Mouse (Mus musculus) liver, embryonic 11.5 days (tissue): ENCODE results near the gene Tmem132c. TPM values are rescaled to one million over a fixed set of nuclear protein-coding genes. Genes with fewer than 3 reads are reported as not detected.

Experiments
- ATAC-seq: fragments of 200-750 bp; cut with Nextera tagmentation; replicated peaks from 2 replicates; pipeline ENCODE4 v1.8.0; 2017; ENCODE audit warnings: moderate number of reproducible peaks, mild to moderate bottlenecking, moderate TSS enrichment, moderate library complexity; ENCODE audit not compliant: low FRiP score
- DNase-seq: peaks from one replicate; pipeline ENCODE4 v3.0.0-alpha.2; 2017; ENCODE audit warnings: low spot score
- H3K27ac ChIP-seq: fragments of 300-500 bp; sonication (generic); 2 replicates; pipeline ENCODE4 v1.5.1; 2014; ENCODE audit warnings: mild to moderate bottlenecking, low read depth, low read length, control low read depth
- H3K27me3 ChIP-seq: fragments of 300-500 bp; sonication (generic); replicated peaks from 2 replicates; pipeline ENCODE4 v1.6.1; 2014; ENCODE audit warnings: low read length, mixed read lengths; ENCODE audit not compliant: control insufficient read depth, insufficient read depth
- H3K36me3 ChIP-seq: fragments of 300-500 bp; sonication (generic); 2 replicates; pipeline ENCODE4 v1.6.1; 2014; ENCODE audit warnings: mild to moderate bottlenecking, low read length, moderate library complexity, mixed read lengths; ENCODE audit not compliant: control insufficient read depth, insufficient read depth
- H3K4me1 ChIP-seq: fragments of 300-500 bp; sonication (generic); replicated peaks from 2 replicates; pipeline ENCODE4 v1.6.1; 2014; ENCODE audit warnings: low read length, mixed read lengths; ENCODE audit not compliant: control insufficient read depth, insufficient read depth
- H3K4me2 ChIP-seq: fragments of 300-500 bp; sonication (generic); 2 replicates; pipeline ENCODE4 v1.6.1; 2014; ENCODE audit warnings: mild to moderate bottlenecking, control low read depth, moderate library complexity
- H3K4me3 ChIP-seq: fragments of 300-500 bp; sonication (generic); 2 replicates; pipeline ENCODE4 v1.5.1; 2014; ENCODE audit warnings: low read depth, low read length, control low read depth
- H3K9ac ChIP-seq: fragments of 300-500 bp; sonication (generic); 2 replicates; pipeline ENCODE4 v1.6.1; 2014; ENCODE audit warnings: low read depth, low read length, control low read depth
- H3K9me3 ChIP-seq: fragments of 300-500 bp; sonication (generic); 2 replicates; pipeline ENCODE4 v1.6.1; 2016; ENCODE audit warnings: low read length, inconsistent platforms, mixed read lengths; ENCODE audit not compliant: control insufficient read depth
- WGBS: fragments of 180-500 bp; shearing (Covaris S2); extraction: QIAGEN DNeasy Blood & Tissue Kit; methylation state at CpG from one replicate; pipeline ENCODE4 v1.1.7; 2014; 5-methylcytosine and 5-hydroxymethylcytosine counted together
- polyA plus RNA-seq: library from polyadenylated mRNA; unstranded; fragments of >200 nt; fragmentation: Nextera tagmentation; extraction: Ambion mirVana; gene quantifications from 2 replicates; pipeline ENCODE4 v1.2.1, GENCODE M21; 2014

Tmem132c gene
- polyA plus RNA-seq, 1 experiment from 2014 or later, result 2.8 TPM

GRCm38 (mm10) chr5:127305719-127306118, 64.1 kb downstream of the Tmem132c start:
- Histone ChIP-seq H3K4me1 (no peaks in the 10 kb centered on the region), H3K36me3 (no peaks in the 10 kb centered on the region), H3K4me2 (no peak overlapping the region), H3K27ac (no peak overlapping the region), H3K9me3 (no peaks in the 10 kb centered on the region), H3K27me3 (no peaks in the 10 kb centered on the region), H3K4me3 (no peak overlapping the region), H3K9ac (no peak overlapping the region)
- ATAC-seq (no peak), DNase-seq (no peak)
- WGBS, result 41% methylated on average over 5 of the region's 5 CpGs

GRCm38 (mm10) chr5:127306726-127307125, 65.1 kb downstream of the Tmem132c start:
- no peak overlapping the region for H3K9ac ChIP-seq
- H3K4me2 ChIP-seq, result no peak overlapping the region
- WGBS, result 19% methylated on average over 1 of the region's 1 CpGs
- ATAC-seq, result no peak
- no peak overlapping the region for H3K27ac ChIP-seq
- no peaks in the 10 kb centered on the region for H3K9me3 ChIP-seq
- H3K27me3 ChIP-seq, result no peaks in the 10 kb centered on the region
- H3K4me3 ChIP-seq, result no peak overlapping the region
- no peak for DNase-seq
- H3K36me3 ChIP-seq, result no peaks in the 10 kb centered on the region
- H3K4me1 ChIP-seq, result no peaks in the 10 kb centered on the region

- H3K9me3 ChIP-seq, result no peaks in the 10 kb centered on the region
- WGBS, result 37% methylated on average over 14 of the region's 14 CpGs
- no peak overlapping the region for H3K4me3 ChIP-seq
- H3K9ac ChIP-seq, result no peak overlapping the region
- H3K4me2 ChIP-seq, result no peak overlapping the region
- DNase-seq (no peak), ATAC-seq (no peak)
- H3K27ac ChIP-seq, result no peak overlapping the region
- no peaks in the 10 kb centered on the region for H3K4me1 ChIP-seq
- no peaks in the 10 kb centered on the region for H3K36me3 ChIP-seq
- H3K27me3 ChIP-seq, result no peaks in the 10 kb centered on the region
Measured at GRCm38 (mm10) chr5:127310318-127311004, 68.9 kb downstream of the Tmem132c start.

GRCm38 (mm10) chr5:127311005-127311331, 69.4 kb downstream of the Tmem132c start:
- Histone ChIP-seq H3K4me3 (no peak overlapping the region), H3K27ac (no peak overlapping the region), H3K4me2 (no peak overlapping the region), H3K27me3 (no peaks in the 10 kb centered on the region), H3K4me1 (no peaks in the 10 kb centered on the region), H3K36me3 (no peaks in the 10 kb centered on the region), H3K9ac (no peak overlapping the region), H3K9me3 (no peaks in the 10 kb centered on the region)
- ATAC-seq (no peak), DNase-seq (no peak)
- WGBS, result 64% methylated on average over 2 of the region's 2 CpGs

GRCm38 (mm10) chr5:127313634-127314033, 72.0 kb downstream of the Tmem132c start:
- ATAC-seq, result no peak
- Histone ChIP-seq H3K4me2 (no peak overlapping the region), H3K27ac (no peak overlapping the region), H3K4me1 (no peaks in the 10 kb centered on the region), H3K27me3 (no peaks in the 10 kb centered on the region), H3K4me3 (no peak overlapping the region), H3K9ac (no peak overlapping the region), H3K36me3 (no peaks in the 10 kb centered on the region), H3K9me3 (no peaks in the 10 kb centered on the region)
- 74% methylated on average over 2 of the region's 2 CpGs for WGBS
- no peak for DNase-seq

GRCm38 (mm10) chr5:127319096-127319779, 77.6 kb downstream of the Tmem132c start:
- Histone ChIP-seq H3K4me3 (no peak overlapping the region), H3K9me3 (no peaks in the 10 kb centered on the region), H3K36me3 (no peaks in the 10 kb centered on the region), H3K4me1 (no peaks in the 10 kb centered on the region), H3K27ac (no peak overlapping the region), H3K4me2 (no peak overlapping the region), H3K27me3 (no peaks in the 10 kb centered on the region), H3K9ac (no peak overlapping the region)
- WGBS, result 56% methylated on average over 12 of the region's 12 CpGs
- DNase-seq, result no peak
- no peak for ATAC-seq

- Histone ChIP-seq H3K9me3 (no peaks in the 10 kb centered on the region), H3K4me1 (no peaks in the 10 kb centered on the region), H3K27me3 (no peaks in the 10 kb centered on the region), H3K4me3 (no peak overlapping the region), H3K36me3 (no peaks in the 10 kb centered on the region), H3K9ac (no peak overlapping the region), H3K27ac (no peak overlapping the region), H3K4me2 (no peak overlapping the region)
- 51% methylated on average over 2 of the region's 2 CpGs for WGBS
- DNase-seq, result no peak
- ATAC-seq, result no peak
Measured at GRCm38 (mm10) chr5:127324645-127325044, 83.0 kb downstream of the Tmem132c start.

- Histone ChIP-seq H3K9ac (no peak overlapping the region), H3K4me1 (no peaks in the 10 kb centered on the region; the same call in 1 of the 2 replicates), H3K27me3 (no peaks in the 10 kb centered on the region), H3K4me3 (no peak overlapping the region), H3K4me2 (peak overlapping the region; percentile 17; the same call in 1 of the 2 replicates), H3K9me3 (no peaks in the 10 kb centered on the region), H3K27ac (no peak overlapping the region), H3K36me3 (no peaks in the 10 kb centered on the region)
- 24% methylated on average over 15 of the region's 15 CpGs for WGBS
- ATAC-seq, result no peak
- DNase-seq, result no peak
Measured at GRCm38 (mm10) chr5:127336048-127336907, 94.7 kb downstream of the Tmem132c start.
